Mouse (Mus musculus) olfactory bulb, adult 2 months (tissue): ENCODE measurements around the gene Jag1. TPM values are rescaled to one million over a fixed set of nuclear protein-coding genes. Genes with fewer than 3 reads are reported as not detected.

ENCODE experiments used
- H3K27ac ChIP-seq: fragments of 200-500 bp; 2 replicates; pipeline ENCODE4 v1.5.1; 2012; ENCODE audit warnings: low read depth, low read length; ENCODE audit not compliant: insufficient read depth
- H3K4me1 ChIP-seq: fragments of 200-500 bp; 2 replicates; pipeline ENCODE4 v1.6.1; 2012; ENCODE audit warnings: low read length; ENCODE audit not compliant: control insufficient read depth, insufficient read depth
- H3K4me3 ChIP-seq: fragments of 200-500 bp; 2 replicates; pipeline ENCODE4 v1.5.1; 2012; ENCODE audit warnings: mild to moderate bottlenecking, low read depth, low read length, moderate library complexity; ENCODE audit not compliant: insufficient read depth
- CTCF ChIP-seq: fragments of 200-500 bp; IDR thresholded peaks from 2 replicates; pipeline ENCODE4 v1.5.1; 2012; ENCODE audit warnings: low read depth, mild to moderate bottlenecking, low read length, moderate library complexity; ENCODE audit not compliant: insufficient read depth
- POLR2A ChIP-seq: fragments of 200-500 bp; IDR thresholded peaks from 2 replicates; pipeline ENCODE4 v1.6.1; 2012; ENCODE audit warnings: mild to moderate bottlenecking, low read depth, low read length, moderate library complexity; ENCODE audit not compliant: insufficient read depth
- WGBS: fragments of 180-500 bp; shearing (Covaris S2); methylation state at CpG from one replicate; pipeline ENCODE4 v1.1.7; 2018; 5-methylcytosine and 5-hydroxymethylcytosine counted together
- polyA plus RNA-seq: library from polyadenylated mRNA; stranded (reverse); fragments of >200 nt; gene quantifications from 2 replicates; pipeline ENCODE4 v1.2.4, GENCODE M21; 2012; ENCODE audit warnings: low replicate concordance; ENCODE audit not compliant: missing spikeins, insufficient read depth, insufficient read length

Gene Jag1
- polyA plus RNA-seq, 1 experiment: not detected

- Histone ChIP-seq H3K4me3 (no peak overlapping the region), H3K4me1 (peaks cover under 1% of the 10 kb centered on the region; the same call in 1 of the 2 replicates), H3K27ac (no peak overlapping the region)
- TF ChIP-seq CTCF (no peak), POLR2A (no peak)
- 86% methylated on average over 11 of the region's 11 CpGs for WGBS
Measured at GRCm38 (mm10) chr2:137091766-137092522, 24.5 kb downstream of the Jag1 start.

- 90% methylated on average over 6 of the region's 6 CpGs for WGBS
- no peak for TF ChIP-seq POLR2A
- TF ChIP-seq CTCF: no peak
- no peaks in the 10 kb centered on the region for H3K4me1 ChIP-seq
- H3K4me3 ChIP-seq: no peak overlapping the region
- H3K27ac ChIP-seq: no peak overlapping the region
Measured at GRCm38 (mm10) chr2:137087705-137088104, 28.7 kb downstream of the Jag1 start.

GRCm38 (mm10) chr2:137086621-137087395 is 29.6 kb downstream of the Jag1 start:
- WGBS: 85% methylated on average over 14 of the region's 14 CpGs
- TF ChIP-seq POLR2A (no peak), CTCF (no peak)

GRCm38 (mm10) chr2:137085257-137085656 is 31.2 kb downstream of the Jag1 start:
- TF ChIP-seq CTCF: no peak
- TF ChIP-seq POLR2A: no peak
- Histone ChIP-seq H3K4me1 (peaks cover 3% of the 10 kb centered on the region; the same call in 1 of the 2 replicates), H3K4me3 (no peak overlapping the region), H3K27ac (no peak overlapping the region)
- 91% methylated on average over 8 of the region's 8 CpGs for WGBS

More at GRCm38 (mm10) chr2:137086621-137087395, 29.6 kb downstream of the Jag1 start:
- Histone ChIP-seq H3K4me1 (no peaks in the 10 kb centered on the region), H3K27ac (no peak overlapping the region), H3K4me3 (no peak overlapping the region)

- Histone ChIP-seq H3K4me1 (peaks cover 11% of the 10 kb centered on the region), H3K4me3 (no peak overlapping the region), H3K27ac (no peak overlapping the region)
- 78% methylated on average over 24 of the region's 24 CpGs for WGBS
- no peak for TF ChIP-seq POLR2A
- TF ChIP-seq CTCF: no peak
Measured at GRCm38 (mm10) chr2:137082896-137083620, 33.4 kb downstream of the Jag1 start.

GRCm38 (mm10) chr2:137081001-137081400 is 35.4 kb downstream of the Jag1 start:
- 90% methylated on average over 7 of the region's 7 CpGs for WGBS
- TF ChIP-seq CTCF: no peak
- no peak for TF ChIP-seq POLR2A
- H3K4me3 ChIP-seq: no peak overlapping the region
- no peak overlapping the region for H3K27ac ChIP-seq
- H3K4me1 ChIP-seq: peaks cover 11% of the 10 kb centered on the region

GRCm38 (mm10) chr2:137080468-137080867 is 36.0 kb downstream of the Jag1 start:
- Histone ChIP-seq H3K27ac (no peak overlapping the region), H3K4me3 (no peak overlapping the region), H3K4me1 (peaks cover 11% of the 10 kb centered on the region)
- WGBS: 86% methylated on average over 6 of the region's 6 CpGs
- no peak for TF ChIP-seq POLR2A
- no peak for TF ChIP-seq CTCF

GRCm38 (mm10) chr2:137079721-137080320 is 36.6 kb downstream of the Jag1 start:
- no peak for TF ChIP-seq POLR2A
- TF ChIP-seq CTCF: no peak
- H3K4me3 ChIP-seq: no peak overlapping the region
- peaks cover 11% of the 10 kb centered on the region for H3K4me1 ChIP-seq
- H3K27ac ChIP-seq: no peak overlapping the region
- 50% methylated on average over 10 of the region's 10 CpGs for WGBS
